Mouse (Mus musculus): ENCODE results near the gene Nmu.

The Nmu gene

GRCm38 (mm10) chr5:76308206-76308605 is 55.4 kb downstream of the Nmu start:
- no peak for DNase-seq

- no peak for DNase-seq
These were observed 57.3 kb downstream of the Nmu start for GRCm38 (mm10) chr5:76306261-76306660.

- peak; percentile 35 for DNase-seq
These were observed 58.0 kb downstream of the Nmu start for GRCm38 (mm10) chr5:76305616-76306015.

DNA sequence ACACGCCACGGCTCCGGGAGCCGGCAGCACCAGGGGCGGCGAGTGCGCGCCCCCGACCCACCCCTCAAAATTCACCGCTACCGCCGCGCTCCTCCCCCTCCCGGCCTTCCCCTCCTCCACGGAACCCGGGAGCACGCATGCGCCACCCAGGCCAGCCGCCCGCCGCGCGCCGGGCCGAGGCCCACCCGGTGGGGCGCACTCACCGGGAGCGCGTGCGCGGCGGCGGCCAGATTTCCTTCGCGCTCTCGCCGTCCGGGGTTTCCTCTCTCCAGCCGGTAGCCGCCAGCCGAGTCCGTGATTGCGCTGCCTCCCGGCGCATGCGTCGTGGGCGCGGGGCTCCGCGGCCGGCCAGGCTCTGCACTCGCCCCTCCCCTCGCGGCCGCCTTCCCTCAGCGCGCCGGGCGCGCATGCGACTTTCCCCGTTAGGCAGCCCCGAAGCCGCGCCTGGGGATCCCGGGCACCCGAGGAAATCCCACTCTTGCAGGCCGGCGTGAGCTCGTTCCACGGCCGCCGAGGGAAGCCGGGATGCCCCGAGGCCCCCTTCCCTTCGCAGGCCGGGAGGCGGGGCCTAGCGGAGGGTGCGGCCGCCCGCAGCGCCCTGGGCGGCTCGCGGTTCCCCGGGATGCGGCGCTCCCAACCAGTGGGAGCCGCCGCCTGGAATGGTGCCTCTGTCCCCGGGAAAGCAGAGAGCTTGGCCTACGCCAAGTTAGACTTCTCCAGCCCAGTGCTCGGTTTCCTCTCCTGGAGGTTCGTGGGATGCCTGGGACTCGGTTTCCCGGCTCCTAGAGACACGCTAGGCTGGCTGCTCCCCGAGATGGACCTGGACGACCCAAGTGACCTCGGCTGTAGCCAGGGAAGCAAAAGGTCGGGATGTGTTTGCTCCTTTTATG is 58.9 kb downstream of the Nmu start, which contains the start of gene Clock:
Clock (minus strand) TSS at position 341 of the 890 bp plus-strand sequence.
- DNase-seq, result peak; percentile 94

DNA sequence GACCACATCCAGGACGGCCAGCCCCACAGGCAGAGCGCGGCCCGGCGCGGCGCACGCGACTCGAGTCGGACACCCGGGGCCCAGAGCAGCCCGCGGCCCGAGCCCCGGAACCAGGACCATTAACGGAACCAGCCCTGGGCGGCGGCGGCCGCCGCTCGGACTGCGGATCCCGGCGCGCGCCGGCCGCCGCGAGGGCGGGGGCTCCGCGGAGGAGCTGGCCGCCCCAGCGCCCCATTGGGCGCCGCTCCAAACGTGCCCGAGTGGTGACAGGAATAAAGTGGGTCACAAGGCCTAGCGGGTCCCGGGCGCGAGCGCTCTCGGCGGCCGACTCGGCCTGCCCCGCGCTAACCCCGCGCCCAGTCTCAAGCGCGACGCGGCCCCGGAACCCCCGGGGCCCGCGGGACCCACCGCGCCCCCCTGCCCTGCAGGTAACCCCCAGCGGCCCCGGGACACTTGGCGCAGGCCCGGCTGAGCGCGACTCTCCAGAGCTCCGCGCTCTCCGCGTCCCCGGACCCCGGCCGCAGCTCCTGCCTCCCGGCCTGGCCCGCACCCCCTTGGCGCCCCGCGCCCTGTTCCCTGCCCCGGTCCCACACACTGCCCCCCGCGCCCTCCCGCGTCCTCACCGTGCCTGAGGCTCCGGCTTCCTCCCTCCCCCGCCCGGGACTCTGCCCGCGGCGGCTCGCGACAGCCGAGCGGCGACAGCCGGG is 59.7 kb downstream of the Nmu start:
- peak; percentile 90 for DNase-seq

DNA sequence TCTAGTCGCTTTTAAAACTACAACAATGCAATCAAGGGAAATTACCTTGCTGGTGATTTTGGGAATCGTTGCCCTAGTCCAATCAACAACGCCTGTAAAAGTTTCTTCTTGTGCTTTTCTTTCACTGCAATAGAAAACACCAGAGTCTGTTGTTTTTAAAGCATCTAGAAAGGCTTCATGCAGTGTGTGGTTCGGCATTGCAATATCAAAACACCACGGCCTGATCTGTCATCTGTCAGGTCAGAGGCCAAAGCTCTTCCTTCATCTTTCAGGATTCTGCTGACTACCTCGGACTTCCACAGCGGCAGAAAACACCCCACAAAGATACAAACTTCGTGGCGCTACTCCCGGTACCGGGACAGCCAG is 60.2 kb downstream of the Nmu start:
- DNase-seq, result no peak

GRCm38 (mm10) chr5:76302009-76302408 is 61.6 kb downstream of the Nmu start:
- no peak for DNase-seq

- DNase-seq, result peak; percentile 26
These were observed 74.3 kb downstream of the Nmu start for GRCm38 (mm10) chr5:76289234-76289691.

GRCm38 (mm10) chr5:76288256-76288655 is 75.3 kb downstream of the Nmu start:
- DNase-seq, result no peak

DNA sequence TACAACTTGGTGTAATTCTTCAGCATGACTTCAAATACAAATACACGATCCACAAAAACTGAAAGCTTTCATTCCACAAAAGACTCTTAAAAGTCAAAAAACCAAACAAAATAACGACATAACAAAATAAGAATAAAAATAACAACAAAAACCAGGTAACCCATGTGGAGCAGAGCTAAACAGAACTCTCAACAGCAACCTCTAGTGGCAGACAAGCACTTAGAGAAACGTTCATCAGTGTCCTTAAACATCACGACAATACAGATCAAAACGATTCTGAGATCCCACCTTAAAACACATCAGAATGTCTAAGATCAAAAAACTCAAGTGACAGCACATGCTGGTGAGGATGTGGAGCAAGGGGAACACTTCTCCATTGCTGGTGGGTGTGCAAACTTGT is 76.5 kb downstream of the Nmu start:
- DNase-seq, result no peak

DNA sequence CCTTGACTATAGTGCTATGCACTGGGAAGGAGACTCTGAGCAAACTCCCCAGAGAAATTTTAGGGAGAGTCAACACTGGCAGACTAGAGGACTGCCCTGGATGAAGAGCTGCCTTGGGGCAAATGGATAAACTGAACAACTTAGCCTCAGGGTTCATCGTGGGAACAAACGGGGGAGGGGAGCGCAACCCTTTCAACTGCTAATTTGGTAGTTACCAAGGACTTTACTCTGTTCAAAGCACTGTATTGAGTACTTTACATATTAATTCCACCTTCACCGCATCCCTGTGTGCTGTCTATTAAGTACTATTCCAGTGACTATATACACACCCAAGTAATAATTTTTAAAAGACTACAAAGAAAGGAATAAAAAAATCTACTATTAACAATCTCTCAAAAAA is 77.9 kb downstream of the Nmu start:
- DNase-seq, result no peak

GRCm38 (mm10) chr5:76283890-76284289 is 79.7 kb downstream of the Nmu start:
- DNase-seq, result no peak
